Mouse (Mus musculus): ENCODE data around the gene Cx3cr1. TPM values are rescaled to one million over a fixed set of nuclear protein-coding genes. Genes with fewer than 3 reads are reported as not detected.

Cx3cr1 gene
- total RNA-seq, 2 experiments from 2014 or later, result 3.4 TPM

GRCm38 (mm10) chr9:119979749-119980148 lies 89.9 kb downstream of the Cx3cr1 start:
- DNase-seq, result no peak
- intact Hi-C loops (cut with DNase I), result loop anchor here (2.0 kb wide), 1 partner anchor 45 kb away; no protein-coding TSS in a partner anchor

GRCm38 (mm10) chr9:119978811-119979441 lies 90.8 kb downstream of the Cx3cr1 start:
- no peak for DNase-seq
- intact Hi-C loops (cut with DNase I), result loop anchor here (2.0 kb wide), 1 partner anchor 44 kb away; no protein-coding TSS in a partner anchor

GRCm38 (mm10) chr9:119978151-119978810 lies 91.4 kb downstream of the Cx3cr1 start:
- intact Hi-C loops (cut with DNase I), result loop anchor here (2.0 kb wide), 1 partner anchor 43 kb away; no protein-coding TSS in a partner anchor
- DNase-seq, result no peak

- DNase-seq, result no peak
Measured at GRCm38 (mm10) chr9:119977557-119978060, 92.1 kb downstream of the Cx3cr1 start.

GRCm38 (mm10) chr9:119976704-119977556 lies 92.7 kb downstream of the Cx3cr1 start:
- intact Hi-C loops (cut with DNase I), result no loop called here
- no peak for DNase-seq

More at GRCm38 (mm10) chr9:119977557-119978060, 92.1 kb downstream of the Cx3cr1 start:
- intact Hi-C loops (cut with DNase I), result loop anchor here (2.0 kb wide), 1 partner anchor 43 kb away; no protein-coding TSS in a partner anchor

GRCm38 (mm10) chr9:119975286-119975685 lies 94.4 kb downstream of the Cx3cr1 start:
- intact Hi-C loops (cut with DNase I), result no loop called here
- DNase-seq, result no peak

GRCm38 (mm10) chr9:119974609-119975008 lies 95.1 kb downstream of the Cx3cr1 start:
- intact Hi-C loops (cut with DNase I), result no loop called here
- DNase-seq, result no peak

- intact Hi-C loops (cut with DNase I), result no loop called here
- DNase-seq, result no peak
Measured at GRCm38 (mm10) chr9:119973869-119974520, 95.7 kb downstream of the Cx3cr1 start.

GRCm38 (mm10) chr9:119973281-119973680 lies 96.4 kb downstream of the Cx3cr1 start:
- DNase-seq, result no peak
- intact Hi-C loops (cut with DNase I), result no loop called here

- DNase-seq, result peak in 1 of 2 experiments; percentile 58
Measured at GRCm38 (mm10) chr9:119972582-119972981, 97.1 kb downstream of the Cx3cr1 start.

GRCm38 (mm10) chr9:119972166-119972565 lies 97.5 kb downstream of the Cx3cr1 start:
- DNase-seq, result no peak
- intact Hi-C loops (cut with DNase I), result no loop called here

More at GRCm38 (mm10) chr9:119972582-119972981, 97.1 kb downstream of the Cx3cr1 start:
- intact Hi-C loops (cut with DNase I), result no loop called here

- peak in 1 of 2 experiments; percentile 51 for DNase-seq
- intact Hi-C loops (cut with DNase I), result no loop called here
Measured at GRCm38 (mm10) chr9:119970763-119971656, 98.7 kb downstream of the Cx3cr1 start.

- peak; percentile 62 to 80 for DNase-seq
- intact Hi-C loops (cut with DNase I), result no loop called here
Measured at GRCm38 (mm10) chr9:119970221-119970620, 99.5 kb downstream of the Cx3cr1 start.

- no peak for DNase-seq
Measured at GRCm38 (mm10) chr9:119969811-119970210, 99.9 kb downstream of the Cx3cr1 start.

GRCm38 (mm10) chr9:119966221-119966910 lies 103.3 kb downstream of the Cx3cr1 start:
- no peak for DNase-seq

More at GRCm38 (mm10) chr9:119969811-119970210, 99.9 kb downstream of the Cx3cr1 start:
- intact Hi-C loops (cut with DNase I), result no loop called here

GRCm38 (mm10) chr9:119965186-119965585 lies 104.5 kb downstream of the Cx3cr1 start:
- DNase-seq, result no peak
- intact Hi-C loops (cut with DNase I), result loop anchor here (2.0 kb wide), 1 partner anchor 18 kb away; no protein-coding TSS in a partner anchor

More at GRCm38 (mm10) chr9:119966221-119966910, 103.3 kb downstream of the Cx3cr1 start:
- intact Hi-C loops (cut with DNase I), result no loop called here

GRCm38 (mm10) chr9:119964206-119964605 lies 105.5 kb downstream of the Cx3cr1 start:
- intact Hi-C loops (cut with DNase I), result loop anchor here (2.0 to 5.0 kb wide), 2 partner anchors 19 to 133 kb away; no protein-coding TSS in a partner anchor
- no peak for DNase-seq
